Mouse (Mus musculus) gastrocnemius, adult 2 months (tissue): ENCODE measurements around the gene Zfp948. TPM values are rescaled to one million over a fixed set of nuclear protein-coding genes. Genes with fewer than 3 reads are reported as not detected.

Experiments used
- DNase-seq: peaks from one replicate; pipeline ENCODE4 v3.0.0; 2022
- H3K27ac ChIP-seq: fragments of 200-600 bp; 2 replicates; pipeline ENCODE4 v1.8.1; 2022; ENCODE audit warnings: mild to moderate bottlenecking
- H3K4me3 ChIP-seq: fragments of 200-600 bp; 2 replicates; pipeline ENCODE4 v1.8.1; 2022; ENCODE audit warnings: mild to moderate bottlenecking, moderate library complexity
- CTCF ChIP-seq: fragments of 200-600 bp; IDR thresholded peaks from 2 replicates; pipeline ENCODE4 v1.8.1; 2022; ENCODE audit warnings: antibody characterized with exemption, mild to moderate bottlenecking, moderate library complexity
- intact Hi-C: fragments of 180-260 bp; cut with DNase I; formaldehyde crosslinking; loops from one replicate; pipeline ENCODE4 v1.15.1; 2025
- long read RNA-seq, 2 experiments: library from polyadenylated mRNA; stranded (forward); transcript quantifications; one replicate each; pipeline ENCODE4 v2.0.0; 2021
- total RNA-seq, 2 experiments: library from RNA; stranded (reverse); gene quantifications; 2 replicates each; pipeline ENCODE4 v1.2.3; 2021

Gene Zfp948
- 1 to 10 TPM; 1.6 to 3.8 TPM for total RNA-seq
- long read RNA-seq, experiment 1, partial matches to known transcripts: 0 of 7 reads
- long read RNA-seq, experiment 1, other reads (novel, unspliced or antisense): 3 of 7 reads
- long read RNA-seq, experiment 2, partial matches to known transcripts: 0 of 1 reads
- long read RNA-seq, experiment 2, other reads (novel, unspliced or antisense): 0 of 1 reads

DNA sequence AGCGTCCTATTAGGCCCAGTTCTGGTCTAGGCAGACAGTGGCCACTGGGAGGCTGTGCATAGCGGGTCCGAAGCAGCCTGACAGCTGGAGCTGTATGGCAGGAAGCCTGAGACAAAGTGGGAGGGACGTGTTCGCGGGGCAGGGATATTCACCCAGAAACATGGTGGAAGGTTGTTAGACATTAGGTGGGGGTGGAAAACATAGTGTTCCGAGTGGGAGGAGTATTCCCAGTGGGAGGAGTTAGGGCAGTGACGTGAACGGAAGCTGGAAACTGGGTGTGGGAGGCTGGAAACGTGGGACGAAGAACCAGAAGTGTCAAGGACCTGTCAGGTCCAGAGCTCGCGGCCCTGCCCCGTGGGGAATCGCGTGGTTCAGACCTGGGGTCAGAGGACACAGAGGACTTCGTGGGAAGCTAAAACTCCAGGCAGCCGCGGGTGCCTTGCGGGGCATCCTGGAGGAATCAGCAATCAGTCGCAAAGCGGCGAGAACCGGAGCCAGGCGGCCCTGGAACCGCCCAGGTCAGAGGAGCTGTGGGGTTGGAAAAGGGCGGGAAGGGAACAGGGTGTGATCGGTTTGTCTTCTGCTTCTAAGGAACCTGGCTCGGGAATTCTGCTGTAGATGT, at the start of gene Zfp948:
TSS of gene Zfp948 (plus strand) at position 281 of the 622 bp plus-strand sequence.
- intact Hi-C loops: loop anchor here (2.0 to 10.0 kb wide), 2 partner anchors 34 to 622 kb away; partner anchors contain the start of gene Ppp2r1a
- DNase-seq: peak; percentile 85
- H3K27ac ChIP-seq: peak within 1 kb of the TSS; percentile 95
- peak within 1 kb of the TSS; percentile 80 for H3K4me3 ChIP-seq
- TF ChIP-seq CTCF: no peak

DNA sequence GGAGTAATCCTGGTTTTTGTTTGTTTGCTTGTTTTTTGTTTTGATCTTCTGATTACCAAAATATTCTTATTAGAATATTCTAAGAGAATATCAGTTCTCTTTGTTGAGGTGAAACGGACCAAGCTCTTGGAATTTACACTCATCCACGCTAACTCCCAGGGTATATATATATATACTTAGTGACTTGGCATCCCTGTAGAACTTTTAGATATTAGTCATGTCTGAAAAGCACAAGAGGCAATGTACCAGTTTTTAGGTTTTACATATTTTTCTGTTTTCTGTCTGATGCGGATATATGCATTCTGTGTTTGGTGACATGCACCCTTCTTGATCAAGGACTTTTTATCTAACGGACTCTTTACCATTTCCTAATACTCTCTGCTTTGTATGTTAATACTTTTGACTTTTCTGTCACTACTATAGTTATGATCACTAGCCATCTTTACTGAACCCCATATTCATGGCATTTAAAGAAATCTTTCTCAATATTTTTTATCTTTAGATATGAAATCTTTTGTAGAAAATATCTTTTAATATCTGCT, 49.6 kb upstream of the Zfp948 start:
- DNase-seq: no peak
- intact Hi-C loops: loop anchor here (2.0 to 5.0 kb wide), 4 partner anchors 16 to 244 kb away; partner anchors contain the start of genes Zfp51 and Zfp54
- H3K4me3 ChIP-seq: peak overlapping the region; percentile 79
- H3K27ac ChIP-seq: peak overlapping the region; percentile 97
- no peak for TF ChIP-seq CTCF

DNA sequence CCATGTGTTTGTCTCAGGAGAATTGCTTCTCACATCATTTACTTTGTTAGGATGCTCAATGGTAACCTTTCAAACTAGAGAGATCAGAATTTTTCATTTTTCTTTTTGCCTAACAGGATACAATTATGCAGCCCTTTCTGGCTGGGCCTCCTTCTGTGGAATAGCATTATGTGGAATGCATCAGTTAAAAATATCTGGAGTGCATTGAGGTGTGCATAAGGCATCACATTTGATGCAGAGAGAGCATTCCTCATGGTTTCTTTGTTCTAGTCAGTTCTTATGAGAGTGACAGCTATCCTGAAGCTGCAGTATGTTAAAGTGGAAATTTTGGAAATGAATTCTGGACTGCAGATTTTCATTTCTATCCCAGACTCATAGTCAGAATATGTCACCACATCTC, 40.5 kb upstream of the Zfp948 start:
- intact Hi-C loops: no loop called here
- no peak for DNase-seq
- Histone ChIP-seq H3K4me3 (no peak overlapping the region), H3K27ac (no peak overlapping the region)
- TF ChIP-seq CTCF: no peak

DNA sequence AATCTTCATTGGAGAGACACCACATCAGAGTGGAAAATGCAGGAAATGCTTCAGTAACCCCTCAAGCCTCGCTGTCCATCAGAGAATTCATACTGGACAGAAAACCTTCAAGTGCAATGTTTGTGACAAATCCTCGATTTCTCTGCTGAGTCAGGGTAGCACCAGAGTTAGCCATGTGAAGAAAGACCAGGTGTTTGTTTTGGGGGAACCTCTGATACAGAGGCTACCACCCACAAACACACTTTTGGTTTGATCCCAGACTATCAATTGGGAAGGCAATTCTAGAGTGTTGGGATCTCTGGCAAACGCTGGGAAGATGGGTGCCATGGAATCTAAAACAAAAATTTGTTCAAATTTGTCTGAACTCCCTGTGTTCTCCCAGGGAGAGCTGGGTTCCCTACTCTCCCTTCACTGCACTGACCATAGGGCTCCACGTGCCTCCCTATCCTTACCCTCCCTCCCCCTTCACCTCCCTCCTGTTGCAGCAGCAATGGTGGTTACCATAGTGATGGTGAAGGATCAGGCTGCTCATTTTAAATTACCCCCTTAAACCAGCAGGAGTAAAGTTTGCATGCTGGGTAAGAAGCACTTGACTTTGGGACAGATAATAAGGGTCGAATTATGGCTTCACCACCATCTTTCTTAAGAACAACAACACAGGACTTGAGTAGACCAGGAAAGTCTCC, 36.0 kb upstream of the Zfp948 start:
- no peak for DNase-seq
- no peak for TF ChIP-seq CTCF
- peak overlapping the region; percentile 85 for H3K4me3 ChIP-seq
- intact Hi-C loops: loop anchor here (10.0 kb wide), 2 partner anchors 204 to 296 kb away; partner anchors contain the start of gene Zfp229
- peak overlapping the region; percentile 99 for H3K27ac ChIP-seq

DNA sequence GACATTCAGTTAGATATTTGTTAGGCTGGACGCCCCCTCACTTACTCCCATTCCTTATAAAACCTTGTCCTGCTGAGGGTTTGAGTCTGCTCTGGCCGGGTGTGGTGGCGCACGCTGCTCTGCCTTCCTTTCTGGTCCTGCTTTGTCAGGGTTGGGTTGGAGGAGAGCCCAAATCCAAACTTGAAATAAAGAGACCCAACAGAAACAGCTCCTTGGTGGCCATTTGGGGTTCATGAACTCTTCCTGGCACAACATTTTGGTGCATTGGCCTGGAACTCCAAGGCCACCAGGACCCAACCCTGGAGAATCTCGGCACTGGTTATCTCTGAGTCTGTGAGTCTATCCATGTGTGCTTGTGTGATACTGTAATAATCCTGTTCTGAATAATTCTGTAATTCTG, 35.2 kb upstream of the Zfp948 start:
- TF ChIP-seq CTCF: no peak
- DNase-seq: peak; percentile 34
- intact Hi-C loops: loop anchor here (2.0 to 10.0 kb wide), 4 partner anchors 15 to 297 kb away; partner anchors contain the start of genes Zfp229 and Zfp948
- H3K27ac ChIP-seq: peak overlapping the region; percentile 99
- peak overlapping the region; percentile 85 for H3K4me3 ChIP-seq

DNA sequence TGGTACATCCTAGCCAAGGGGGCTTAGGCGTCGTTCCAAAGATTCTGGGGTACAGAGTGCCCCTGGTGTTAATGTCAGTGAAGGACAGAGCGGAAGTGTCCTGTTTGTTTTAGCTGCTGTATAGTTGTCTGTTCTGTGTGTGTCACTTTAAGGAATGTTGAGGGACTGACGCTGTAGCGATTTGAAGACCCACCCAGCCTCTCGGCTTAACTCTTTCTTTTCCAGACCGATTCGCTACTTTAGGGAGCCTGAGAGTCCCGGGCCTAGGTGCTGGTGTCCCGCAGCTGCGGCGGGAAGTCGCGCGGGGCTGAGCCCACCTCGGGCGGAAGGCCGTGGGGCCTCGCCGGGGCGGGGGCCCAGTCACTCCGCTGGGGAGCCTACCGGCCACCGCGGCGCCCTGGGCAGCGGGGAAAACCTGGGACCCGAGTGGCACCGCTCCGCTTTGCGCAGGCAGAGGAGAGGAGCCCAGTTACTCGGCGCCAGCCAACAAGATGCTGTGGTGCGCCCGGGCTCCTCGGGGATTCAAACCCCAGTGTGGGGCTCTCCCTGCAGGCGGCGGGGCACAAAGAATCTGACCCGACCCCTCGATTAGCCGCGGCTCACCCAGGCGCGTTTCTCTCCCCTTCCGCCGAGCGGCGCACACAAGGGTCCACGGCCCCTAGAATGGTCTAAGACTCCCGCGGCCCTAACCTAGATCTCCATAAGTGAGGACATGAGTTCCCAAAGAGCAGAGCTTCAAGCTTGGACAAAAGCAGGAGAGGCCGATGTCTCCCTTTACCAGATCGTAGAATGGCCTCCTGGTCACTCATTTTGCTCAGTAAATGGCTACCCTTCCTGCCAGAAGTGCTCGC, 34.5 kb upstream of the Zfp948 start:
- TF ChIP-seq CTCF: peak; percentile 56
- peak; percentile 77 for DNase-seq
- Histone ChIP-seq H3K27ac (peak overlapping the region; percentile 99), H3K4me3 (peak overlapping the region; percentile 85)
- intact Hi-C loops: loop anchor here (2.0 to 10.0 kb wide), 4 partner anchors 16 to 298 kb away; partner anchors contain the start of genes Zfp229 and Zfp948

DNA sequence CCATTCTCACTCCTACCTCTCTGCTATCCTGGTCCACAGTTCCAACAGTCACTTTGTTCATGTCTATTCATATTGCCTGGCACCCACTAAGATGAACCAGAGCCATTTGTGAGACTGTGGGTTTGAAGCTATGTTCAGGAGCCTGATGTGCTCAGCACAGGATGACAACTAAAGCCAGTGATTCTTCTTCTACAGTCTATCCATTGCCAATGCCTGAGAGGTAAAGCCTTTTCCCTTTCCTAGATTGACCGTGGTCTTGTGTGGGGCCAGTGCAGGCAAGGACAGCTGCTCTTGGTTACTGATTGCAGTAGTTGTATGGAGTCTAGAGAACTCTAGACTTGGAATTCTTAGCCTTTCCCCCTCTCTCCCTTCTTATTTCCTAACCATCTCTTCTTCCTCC, 32.8 kb upstream of the Zfp948 start:
- no peak for DNase-seq
- Histone ChIP-seq H3K4me3 (no peak overlapping the region), H3K27ac (peak overlapping the region; percentile 99)
- intact Hi-C loops: loop anchor here (2.0 to 10.0 kb wide), 4 partner anchors 17 to 299 kb away; partner anchors contain the start of genes Zfp229 and Zfp948
- no peak for TF ChIP-seq CTCF

DNA sequence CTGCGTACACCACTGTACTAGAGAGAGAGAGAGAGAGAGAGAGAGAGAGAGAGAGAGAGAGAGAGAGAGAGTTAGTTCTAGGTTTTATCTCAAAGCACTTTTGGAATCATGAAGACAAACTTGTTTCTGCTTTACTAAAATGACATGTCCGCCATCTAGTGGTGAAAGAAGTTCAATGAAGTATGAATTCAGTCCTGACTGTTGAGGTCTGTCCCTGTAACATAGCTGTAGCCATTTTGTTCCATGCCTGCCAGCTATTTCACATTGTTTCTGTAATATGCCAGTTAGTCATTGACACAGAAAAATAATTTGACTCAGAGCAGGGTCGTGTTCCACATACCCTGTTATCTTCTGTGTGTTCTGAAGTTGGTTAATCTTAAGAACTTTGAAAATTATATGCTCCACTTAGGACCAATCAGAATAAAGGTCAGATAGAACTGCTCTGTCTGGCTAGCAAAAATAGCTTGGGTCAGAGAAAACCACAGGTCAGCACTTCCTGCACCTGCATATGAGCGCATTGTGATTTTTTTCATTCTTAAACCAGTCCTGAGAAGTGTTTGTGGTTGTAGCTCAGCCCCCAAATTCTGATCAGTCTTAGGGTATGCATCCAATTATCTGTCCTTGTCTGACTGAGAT, 32.2 kb upstream of the Zfp948 start:
- Histone ChIP-seq H3K4me3 (peak overlapping the region; percentile 76), H3K27ac (peak overlapping the region; percentile 99)
- peak; percentile 81 for TF ChIP-seq CTCF
- DNase-seq: peak; percentile 15
- intact Hi-C loops: loop anchor here (10.0 kb wide), 2 partner anchors 200 to 300 kb away; partner anchors contain the start of gene Zfp229

DNA sequence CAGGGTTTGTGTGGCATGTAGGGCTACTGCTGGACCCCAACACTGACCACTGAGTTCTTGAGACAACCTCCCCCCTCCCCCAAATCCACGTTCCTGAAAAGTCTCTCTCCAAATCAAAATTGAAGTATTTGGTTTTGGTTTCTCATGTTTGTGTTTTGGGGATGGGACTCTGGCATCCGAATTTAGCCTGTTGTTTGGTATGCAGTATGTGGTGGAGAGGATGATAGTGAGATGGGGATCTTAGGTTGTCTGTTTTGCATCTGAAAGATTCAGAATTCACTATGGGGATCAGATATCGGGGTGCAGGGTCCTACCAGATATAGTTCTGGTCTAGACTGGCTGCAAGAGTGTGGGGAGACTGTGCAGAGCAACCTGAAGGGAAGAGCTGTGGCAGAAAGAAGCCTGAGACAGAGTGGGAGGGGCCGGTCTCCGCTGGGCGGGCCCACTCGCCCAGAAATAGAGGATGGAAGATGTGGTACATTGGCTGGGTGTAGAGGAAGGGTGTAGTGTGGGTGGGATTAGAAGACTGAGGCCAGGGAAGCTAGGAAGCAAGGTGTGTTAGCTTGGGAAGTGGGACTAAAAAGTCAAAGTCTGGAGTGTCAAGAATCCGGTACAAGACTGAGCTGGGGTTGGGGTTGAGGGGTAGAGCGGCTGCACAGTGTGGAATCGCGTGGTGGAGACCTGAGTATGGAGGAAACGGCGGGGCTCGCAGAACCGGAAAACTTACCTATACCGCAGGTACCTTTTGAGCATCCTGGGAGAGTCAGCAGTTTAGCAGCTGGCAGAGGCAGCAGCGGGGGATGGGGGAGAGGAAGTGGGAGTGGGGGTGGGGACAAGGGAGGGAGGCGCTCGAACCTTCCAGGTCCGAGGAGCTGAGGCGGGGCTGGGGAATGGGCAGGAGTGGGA, 31.5 kb upstream of the Zfp948 start, which contains the start of gene Zfp52:
TSS of gene Zfp52 (plus strand) at position 444 of the 906 bp plus-strand sequence.
- Histone ChIP-seq H3K4me3 (peak within 1 kb of the TSS; percentile 76), H3K27ac (peak within 1 kb of the TSS; percentile 88)
- intact Hi-C loops: loop anchor here (10.0 kb wide), 2 partner anchors 199 to 301 kb away; partner anchors contain the start of gene Zfp229
- DNase-seq: peak; percentile 75
- no peak for TF ChIP-seq CTCF

DNA sequence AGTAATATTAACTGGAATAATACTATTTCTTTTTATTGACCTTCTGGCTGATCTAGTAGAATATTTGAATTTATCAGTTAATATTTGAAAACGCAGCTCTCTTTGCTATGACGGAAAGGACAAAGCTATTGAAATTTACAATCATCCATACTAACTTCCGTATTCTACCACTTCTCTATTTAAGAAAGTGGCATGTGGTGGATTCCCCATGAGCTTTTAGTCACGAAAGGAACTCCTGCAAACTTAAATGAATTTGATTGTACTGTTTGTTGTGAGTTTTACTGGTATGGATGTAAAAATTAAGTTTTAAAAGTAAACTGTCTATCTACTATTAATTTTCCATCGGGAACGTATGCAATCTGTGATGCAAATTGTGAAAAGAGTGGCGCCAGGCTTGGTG, 30.7 kb upstream of the Zfp948 start:
- intact Hi-C loops: loop anchor here (10.0 kb wide), 2 partner anchors 199 to 301 kb away; partner anchors contain the start of gene Zfp229
- peak overlapping the region; percentile 76 for H3K4me3 ChIP-seq
- DNase-seq: no peak
- H3K27ac ChIP-seq: peak overlapping the region; percentile 88
- TF ChIP-seq CTCF: no peak
